Mouse (Mus musculus) B cell, adult 67 days (primary cell): ENCODE results near the gene Cdc16. TPM values are rescaled to one million over a fixed set of nuclear protein-coding genes. Genes with fewer than 3 reads are reported as not detected.

ENCODE experiments used
- total RNA-seq, 2 experiments: library from RNA; stranded (reverse); gene quantifications; 4 replicates each; pipeline ENCODE4 v1.2.4; 2023

The Cdc16 gene
- total RNA-seq, result 10 to 100 TPM; 56.5 to 59.2 TPM

GRCm38 (mm10) chr8:13756982-13757804, at the start of gene Cdc16:
TSS of gene Cdc16 (plus strand) at chr8:13757676.

DNA sequence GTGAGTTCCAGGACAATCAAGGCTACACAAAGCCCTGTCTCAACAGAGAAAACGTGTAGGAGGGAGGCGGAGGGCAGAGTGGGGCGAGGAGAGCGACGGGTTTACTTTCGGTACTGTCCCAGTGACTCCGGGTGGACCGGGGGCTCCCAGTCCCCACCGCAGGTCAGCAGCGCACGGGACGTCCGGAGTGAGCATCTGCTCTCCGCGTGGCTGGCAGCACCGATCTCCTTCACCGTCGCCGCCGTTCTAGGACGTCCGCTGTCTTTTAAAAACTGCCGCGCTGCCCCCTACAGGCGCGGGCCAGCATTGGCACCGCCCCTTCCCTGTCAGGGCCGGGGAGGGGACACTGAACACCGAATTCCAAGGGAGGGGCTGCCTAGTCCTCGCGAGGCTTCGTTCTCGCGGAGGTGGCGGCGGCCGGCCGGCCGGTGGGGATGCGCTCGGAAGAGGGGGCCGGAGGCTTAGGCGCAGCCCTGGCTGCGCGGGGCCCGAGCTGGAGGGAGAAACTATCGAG, 27.8 kb downstream of the Cdc16 start, which contains the start of gene Upf3a:
Gene Upf3a (plus strand): TSS at position 366 of the 514 bp plus-strand sequence.

Other genes starting within 250 kb of the Cdc16 start
- gene 1700029H14Rik, start 195.2 kb upstream of the Cdc16 start, total RNA-seq, result 10 to 100 TPM in 1 of 2 experiments, 1 to 10 TPM in 1; 7.7 to 10.6 TPM
- gene Rasa3, start 80.1 kb upstream of the Cdc16 start, total RNA-seq, result 100 to 1,000 TPM; 359 to 374 TPM
- gene Cfap97d2, start 51.8 kb upstream of the Cdc16 start, total RNA-seq, result not detected
- 10 to 100 TPM; 31.1 to 31.8 TPM for gene Upf3a, start 27.9 kb downstream of the Cdc16 start, total RNA-seq
- not detected for gene AF366264, start 80.7 kb downstream of the Cdc16 start, total RNA-seq
- gene Champ1, start 112.0 kb downstream of the Cdc16 start, total RNA-seq, result 10 to 100 TPM; 22.5 to 26.4 TPM
- gene Coprs, start 132.6 kb downstream of the Cdc16 start, total RNA-seq, result 1 to 10 TPM; 1.4 to 2.0 TPM